Mouse (Mus musculus): Measurements from ENCODE around the gene Gpr21. TPM values are rescaled to one million over a fixed set of nuclear protein-coding genes. Genes with fewer than 3 reads are reported as not detected.
A peak's percentile ranks its signal among the peaks of the same experiment; 100 is the strongest.

The Gpr21 gene
- total and polyA plus RNA-seq, 2 experiments from 2014 or later, result 0.40 to 2.6 TPM

- DNase-seq (ENCODE audit: low spot score) (no peak), ATAC-seq (ENCODE audit: insufficient read depth, low read depth) (no peak)
- Histone ChIP-seq H3K36me3 (replicated peaks; ENCODE audit: control insufficient read depth, insufficient read depth, low read length) (peaks cover 66% of the 10 kb centered on the region), H3K27me3 (ENCODE audit: control insufficient read depth, insufficient read depth, low read length) (no peaks in the 10 kb centered on the region), H3K4me2 (ENCODE audit: low read depth, low read length) (no peak overlapping the region), H3K4me1 (ENCODE audit: control insufficient read depth, insufficient read depth) (no peaks in the 10 kb centered on the region), H3K27ac (ENCODE audit: low read depth) (peak overlapping the region; percentile 7; the same call in 1 of the 2 replicates), H3K9me3 (replicated peaks; ENCODE audit: control insufficient read depth, low read length) (0 out of 2 replicates have a peak, but pooled peaks cover 3% of the 10 kb centered on the region), H3K4me3 (ENCODE audit: low read depth, low read length) (no peak overlapping the region), H3K9ac (replicated peaks; ENCODE audit: low read depth, low read length) (no peak overlapping the region)
- no peak for TF ChIP-seq EP300 (IDR thresholded peaks at IDR 0.05; ENCODE audit: low read depth)
- TF ChIP-seq CTCF (IDR thresholded peaks at IDR 0.05; ENCODE audit: low read depth), result no peak
- 90% methylated on average over 1 of the region's 1 CpGs for WGBS
Measured at GRCm38 (mm10) chr2:37549346-37550012, 33.3 kb downstream of the Gpr21 start.

- no peak overlapping the region for H3K4me2 ChIP-seq (ENCODE audit: low read depth, low read length)
- no peak overlapping the region for H3K4me3 ChIP-seq (ENCODE audit: low read depth, low read length)
- no peaks in the 10 kb centered on the region for H3K27me3 ChIP-seq (ENCODE audit: control insufficient read depth, insufficient read depth, low read length)
- H3K9me3 ChIP-seq (replicated peaks; ENCODE audit: control insufficient read depth, low read length), result 0 out of 2 replicates have a peak, but pooled peaks cover 8% of the 10 kb centered on the region
- WGBS, result 83% methylated on average over 2 of the region's 2 CpGs
- ATAC-seq (ENCODE audit: insufficient read depth, low read depth) (no peak), DNase-seq (ENCODE audit: low spot score) (no peak)
- no peak overlapping the region for H3K9ac ChIP-seq (replicated peaks; ENCODE audit: low read depth, low read length)
- H3K4me1 ChIP-seq (ENCODE audit: control insufficient read depth, insufficient read depth), result no peaks in the 10 kb centered on the region
- TF ChIP-seq EP300 (IDR thresholded peaks at IDR 0.05; ENCODE audit: low read depth), result no peak
- H3K36me3 ChIP-seq (replicated peaks; ENCODE audit: control insufficient read depth, insufficient read depth, low read length), result peaks cover 85% of the 10 kb centered on the region
- H3K27ac ChIP-seq (ENCODE audit: low read depth), result no peak overlapping the region
Measured at GRCm38 (mm10) chr2:37556366-37556765, 40.2 kb downstream of the Gpr21 start.

DNA sequence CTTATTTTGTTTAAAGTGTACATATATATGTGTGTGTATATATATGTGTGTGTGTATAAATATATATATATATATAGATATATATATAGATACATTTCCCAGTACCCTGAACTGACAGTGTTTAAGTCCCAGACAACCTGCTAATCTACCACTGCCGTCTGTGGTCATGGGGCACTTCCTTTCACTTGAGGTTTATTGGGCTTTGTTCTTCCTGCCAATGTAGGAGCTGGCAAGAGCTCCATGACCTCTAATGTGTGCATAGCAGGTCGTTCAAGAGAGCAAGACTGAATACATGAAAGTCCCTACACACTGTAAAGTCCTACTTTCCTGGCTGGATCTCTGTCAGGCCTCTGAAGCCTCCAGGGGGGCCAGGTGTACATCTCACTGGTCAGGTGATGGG, 49.4 kb downstream of the Gpr21 start:
- TF ChIP-seq EP300 (IDR thresholded peaks at IDR 0.05; ENCODE audit: low read depth) (no peak), CTCF (IDR thresholded peaks at IDR 0.05; ENCODE audit: low read depth) (no peak)
- Histone ChIP-seq H3K9me3 (replicated peaks; ENCODE audit: control insufficient read depth, low read length) (no peaks in the 10 kb centered on the region), H3K4me3 (ENCODE audit: low read depth, low read length) (no peak overlapping the region), H3K4me1 (ENCODE audit: control insufficient read depth, insufficient read depth) (peaks cover 4% of the 10 kb centered on the region; the same call in 1 of the 2 replicates), H3K27me3 (ENCODE audit: control insufficient read depth, insufficient read depth, low read length) (no peaks in the 10 kb centered on the region), H3K36me3 (replicated peaks; ENCODE audit: control insufficient read depth, insufficient read depth, low read length) (peaks cover 74% of the 10 kb centered on the region), H3K27ac (ENCODE audit: low read depth) (peak overlapping the region; percentile 46), H3K9ac (replicated peaks; ENCODE audit: low read depth, low read length) (no peak overlapping the region), H3K4me2 (ENCODE audit: low read depth, low read length) (no peak overlapping the region)
- 18% methylated on average over 2 of the region's 2 CpGs for WGBS
- DNase-seq (ENCODE audit: low spot score), result no peak
- ATAC-seq (ENCODE audit: insufficient read depth, low read depth), result no peak; the same call in 1 of the 2 replicates

DNA sequence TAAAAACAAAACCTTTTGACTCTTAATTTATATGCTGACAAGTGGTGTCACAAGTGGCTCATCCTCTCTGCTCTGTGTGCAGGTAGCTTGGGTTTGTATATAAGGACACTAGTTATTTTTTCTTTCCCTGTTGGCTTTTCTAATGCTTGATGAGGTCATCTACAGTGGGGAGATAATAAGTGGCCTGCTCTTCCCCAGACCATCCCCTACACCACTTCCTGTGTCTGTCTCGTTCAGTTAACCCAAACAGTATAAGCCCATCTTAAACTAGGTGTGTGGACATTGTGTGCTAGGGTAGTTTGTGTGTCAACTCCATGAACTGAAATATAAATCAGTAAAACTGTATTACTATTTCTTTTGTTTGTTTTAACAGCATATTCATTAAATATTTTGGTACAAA, 49.9 kb downstream of the Gpr21 start:
- Histone ChIP-seq H3K4me2 (ENCODE audit: low read depth, low read length) (no peak overlapping the region), H3K27me3 (ENCODE audit: control insufficient read depth, insufficient read depth, low read length) (no peaks in the 10 kb centered on the region), H3K9ac (replicated peaks; ENCODE audit: low read depth, low read length) (no peak overlapping the region), H3K4me3 (ENCODE audit: low read depth, low read length) (no peak overlapping the region), H3K27ac (ENCODE audit: low read depth) (no peak overlapping the region), H3K36me3 (replicated peaks; ENCODE audit: control insufficient read depth, insufficient read depth, low read length) (peaks cover 70% of the 10 kb centered on the region), H3K9me3 (replicated peaks; ENCODE audit: control insufficient read depth, low read length) (no peaks in the 10 kb centered on the region), H3K4me1 (ENCODE audit: control insufficient read depth, insufficient read depth) (peaks cover 4% of the 10 kb centered on the region; the same call in 1 of the 2 replicates)
- TF ChIP-seq CTCF (IDR thresholded peaks at IDR 0.05; ENCODE audit: low read depth), result no peak
- TF ChIP-seq EP300 (IDR thresholded peaks at IDR 0.05; ENCODE audit: low read depth), result no peak
- ATAC-seq (ENCODE audit: insufficient read depth, low read depth) (no peak), DNase-seq (ENCODE audit: low spot score) (no peak)
- WGBS, result 41% methylated on average over 1 of the region's 1 CpGs

- no peak overlapping the region for H3K4me3 ChIP-seq (ENCODE audit: low read depth, low read length)
- no peak for TF ChIP-seq EP300 (IDR thresholded peaks at IDR 0.05; ENCODE audit: low read depth)
- TF ChIP-seq CTCF (IDR thresholded peaks at IDR 0.05; ENCODE audit: low read depth), result no peak
- no peak for ATAC-seq (ENCODE audit: insufficient read depth, low read depth)
- no peaks in the 10 kb centered on the region for H3K27me3 ChIP-seq (ENCODE audit: control insufficient read depth, insufficient read depth, low read length)
- H3K36me3 ChIP-seq (replicated peaks; ENCODE audit: control insufficient read depth, insufficient read depth, low read length), result peaks cover 40% of the 10 kb centered on the region
- H3K9me3 ChIP-seq (replicated peaks; ENCODE audit: control insufficient read depth, low read length), result no peaks in the 10 kb centered on the region
- WGBS, result 36% methylated on average over 5 of the region's 5 CpGs
- no peaks in the 10 kb centered on the region; the same call in 1 of the 2 replicates for H3K4me1 ChIP-seq (ENCODE audit: control insufficient read depth, insufficient read depth)
- H3K4me2 ChIP-seq (ENCODE audit: low read depth, low read length), result no peak overlapping the region
- H3K27ac ChIP-seq (ENCODE audit: low read depth), result no peak overlapping the region
- no peak for DNase-seq (ENCODE audit: low spot score)
- H3K9ac ChIP-seq (replicated peaks; ENCODE audit: low read depth, low read length), result no peak overlapping the region
Measured at GRCm38 (mm10) chr2:37569888-37570287, 53.8 kb downstream of the Gpr21 start.

Other genes with a start within 250 kb of the Gpr21 start
- gene Olfr368, start 189.8 kb upstream of the Gpr21 start, total RNA-seq (2014; rRNA removed; ENCODE audit: low replicate concordance), result not detected in 2 replicates
- gene Olfr368, start 189.8 kb upstream of the Gpr21 start, polyA plus RNA-seq (2015; fragmentation: Nextera tagmentation; extraction: Ambion mirVana), result not detected in 2 replicates
- gene Pdcl, start 157.0 kb upstream of the Gpr21 start, total RNA-seq (2014; rRNA removed; ENCODE audit: low replicate concordance), result 22.8 and 29.3 TPM in 2 replicates
- 27.6 and 29.0 TPM in 2 replicates for gene Pdcl, start 157.0 kb upstream of the Gpr21 start, polyA plus RNA-seq (2015; fragmentation: Nextera tagmentation; extraction: Ambion mirVana)
- 24.7 and 30.8 TPM in 2 replicates for gene Rc3h2, start 93.4 kb upstream of the Gpr21 start, total RNA-seq (2014; rRNA removed; ENCODE audit: low replicate concordance)
- 5.6 and 6.0 TPM in 2 replicates for gene Rc3h2, start 93.4 kb upstream of the Gpr21 start, polyA plus RNA-seq (2015; fragmentation: Nextera tagmentation; extraction: Ambion mirVana)
- gene Zbtb26, start 73.2 kb upstream of the Gpr21 start, total RNA-seq (2014; rRNA removed; ENCODE audit: low replicate concordance), result 9.4 and 13.9 TPM in 2 replicates
- gene Zbtb26, start 73.2 kb upstream of the Gpr21 start, polyA plus RNA-seq (2015; fragmentation: Nextera tagmentation; extraction: Ambion mirVana), result 1.9 and 2.0 TPM in 2 replicates
- 7.4 and 9.4 TPM in 2 replicates for gene Zbtb6, start 73.2 kb upstream of the Gpr21 start, total RNA-seq (2014; rRNA removed; ENCODE audit: low replicate concordance)
- gene Zbtb6, start 73.2 kb upstream of the Gpr21 start, polyA plus RNA-seq (2015; fragmentation: Nextera tagmentation; extraction: Ambion mirVana), result 2.1 and 2.3 TPM in 2 replicates
- 27.7 and 35.3 TPM in 2 replicates for gene Rabgap1, start 73.1 kb upstream of the Gpr21 start, total RNA-seq (2014; rRNA removed; ENCODE audit: low replicate concordance)
- gene Rabgap1, start 73.1 kb upstream of the Gpr21 start, polyA plus RNA-seq (2015; fragmentation: Nextera tagmentation; extraction: Ambion mirVana), result 18.9 and 21.5 TPM in 2 replicates
- gene Strbp, start 187.5 kb downstream of the Gpr21 start, total RNA-seq (2014; rRNA removed; ENCODE audit: low replicate concordance), result 6.7 and 8.4 TPM in 2 replicates
- 11.4 and 11.5 TPM in 2 replicates for gene Strbp, start 187.5 kb downstream of the Gpr21 start, polyA plus RNA-seq (2015; fragmentation: Nextera tagmentation; extraction: Ambion mirVana)